Mouse (Mus musculus) kidney, postnatal 0 days (tissue): ENCODE measurements at regions not wholly inside any gene's neighbourhood (a gene's known extent, or its start where the extent isn't known, plus 50 kb on each side); places are given as distances from the start of the nearest gene placed in this dataset.

Source experiments
- ATAC-seq: fragments of 200-750 bp; cut with Nextera tagmentation; replicated peaks from 2 replicates; pipeline ENCODE4 v1.8.0; 2017; ENCODE audit warnings: low read depth, moderate number of reproducible peaks, moderate TSS enrichment, moderate library complexity; ENCODE audit not compliant: low FRiP score
- DNase-seq: peaks from one replicate; pipeline ENCODE4 v3.0.0-alpha.2; 2016; ENCODE audit warnings: low spot score
- H3K27ac ChIP-seq: fragments of 300-500 bp; sonication (generic); 2 replicates; pipeline ENCODE4 v1.5.1; 2014; ENCODE audit warnings: mild to moderate bottlenecking
- H3K27me3 ChIP-seq: fragments of 300-500 bp; sonication (generic); 2 replicates; pipeline ENCODE4 v1.6.1; 2014; ENCODE audit warnings: low read length, mixed read lengths; ENCODE audit not compliant: insufficient read depth
- H3K36me3 ChIP-seq: fragments of 300-500 bp; sonication (generic); 2 replicates; pipeline ENCODE4 v1.6.1; 2014; ENCODE audit warnings: low read length, mixed read lengths; ENCODE audit not compliant: insufficient read depth
- H3K4me1 ChIP-seq: fragments of 300-500 bp; sonication (generic); replicated peaks from 2 replicates; pipeline ENCODE4 v1.6.1; 2014; ENCODE audit warnings: antibody characterized with exemption, low read length, mixed read lengths; ENCODE audit not compliant: insufficient read depth
- H3K4me2 ChIP-seq: fragments of 300-500 bp; sonication (generic); 2 replicates; pipeline ENCODE4 v1.6.1; 2014; ENCODE audit warnings: mild to moderate bottlenecking, low read length, moderate library complexity, mixed read lengths
- H3K4me3 ChIP-seq: fragments of 300-500 bp; sonication (generic); replicated peaks from 2 replicates; pipeline ENCODE4 v1.5.1; 2014; ENCODE audit warnings: low read depth, low read length
- H3K9ac ChIP-seq: fragments of 300-500 bp; sonication (generic); 2 replicates; pipeline ENCODE4 v1.6.1; 2014; ENCODE audit warnings: low read depth, low read length
- H3K9me3 ChIP-seq: fragments of 300-500 bp; sonication (generic); replicated peaks from 2 replicates; pipeline ENCODE4 v1.6.1; 2016; ENCODE audit warnings: low read length, inconsistent platforms, mixed read lengths
- CTCF ChIP-seq: IDR thresholded peaks from 2 replicates; pipeline ENCODE4 v1.5.1; 2016; ENCODE audit warnings: antibody characterized with exemption, low read depth, mild to moderate bottlenecking, moderate library complexity
- WGBS: fragments of 180-500 bp; shearing (Covaris S2); extraction: QIAGEN DNeasy Blood & Tissue Kit; methylation state at CpG from one replicate; pipeline ENCODE4 v1.1.7; 2014; 5-methylcytosine and 5-hydroxymethylcytosine counted together

DNA sequence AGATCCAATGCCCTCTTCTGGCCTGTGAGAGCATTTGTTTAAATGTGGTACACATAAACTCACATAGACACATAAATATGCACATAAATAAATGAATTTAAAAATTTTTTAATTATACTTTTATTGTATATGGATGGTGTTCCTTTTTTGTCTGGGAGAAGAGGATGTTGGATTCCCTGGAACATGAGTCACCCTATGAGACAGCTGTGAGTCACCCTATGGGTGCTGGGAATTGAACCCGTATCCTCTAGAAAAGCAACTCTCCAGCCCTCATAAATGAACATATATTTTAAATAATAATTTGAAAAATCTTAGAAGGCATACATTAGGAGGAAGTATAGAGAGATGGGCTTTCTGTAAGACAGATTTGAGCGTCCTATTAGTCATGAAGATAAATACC lies 76.1 kb upstream of the Dynlt3 start:
- ATAC-seq (no peak), DNase-seq (no peak)
- Histone ChIP-seq H3K4me3 (no peak overlapping the region), H3K9ac (no peak overlapping the region), H3K27me3 (no peaks in the 10 kb centered on the region), H3K4me1 (no peaks in the 10 kb centered on the region), H3K36me3 (no peaks in the 10 kb centered on the region), H3K4me2 (no peak overlapping the region), H3K27ac (no peak overlapping the region), H3K9me3 (no peaks in the 10 kb centered on the region)
- TF ChIP-seq CTCF, result no peak
- 90% methylated on average over 2 of the region's 2 CpGs for WGBS

DNA sequence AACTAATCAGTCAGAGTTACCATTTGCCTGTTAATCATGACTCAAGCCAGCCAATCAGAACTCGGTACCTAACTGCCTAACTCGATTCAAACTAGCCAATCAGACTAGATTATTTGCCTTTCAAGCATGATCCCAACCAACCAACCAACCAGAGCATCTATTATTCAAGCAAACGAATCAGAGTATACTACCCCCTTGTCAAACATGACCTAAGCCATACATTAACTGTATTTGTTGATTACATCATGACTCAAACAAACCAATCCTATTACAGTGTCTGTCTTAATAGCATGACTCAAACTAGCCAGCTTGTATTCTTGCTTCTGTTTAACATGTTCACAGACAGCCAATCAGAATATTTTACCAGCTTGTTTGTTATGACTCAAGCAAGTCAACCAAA lies 79.7 kb upstream of the Dynlt3 start:
- no peak for ATAC-seq
- Histone ChIP-seq H3K4me3 (no peak overlapping the region), H3K27ac (no peak overlapping the region), H3K9me3 (no peaks in the 10 kb centered on the region), H3K9ac (no peak overlapping the region), H3K36me3 (no peaks in the 10 kb centered on the region), H3K27me3 (no peaks in the 10 kb centered on the region), H3K4me2 (no peak overlapping the region), H3K4me1 (no peaks in the 10 kb centered on the region)
- DNase-seq, result no peak
- WGBS, result 81% methylated on average over 3 of the region's 3 CpGs
- no peak for TF ChIP-seq CTCF

DNA sequence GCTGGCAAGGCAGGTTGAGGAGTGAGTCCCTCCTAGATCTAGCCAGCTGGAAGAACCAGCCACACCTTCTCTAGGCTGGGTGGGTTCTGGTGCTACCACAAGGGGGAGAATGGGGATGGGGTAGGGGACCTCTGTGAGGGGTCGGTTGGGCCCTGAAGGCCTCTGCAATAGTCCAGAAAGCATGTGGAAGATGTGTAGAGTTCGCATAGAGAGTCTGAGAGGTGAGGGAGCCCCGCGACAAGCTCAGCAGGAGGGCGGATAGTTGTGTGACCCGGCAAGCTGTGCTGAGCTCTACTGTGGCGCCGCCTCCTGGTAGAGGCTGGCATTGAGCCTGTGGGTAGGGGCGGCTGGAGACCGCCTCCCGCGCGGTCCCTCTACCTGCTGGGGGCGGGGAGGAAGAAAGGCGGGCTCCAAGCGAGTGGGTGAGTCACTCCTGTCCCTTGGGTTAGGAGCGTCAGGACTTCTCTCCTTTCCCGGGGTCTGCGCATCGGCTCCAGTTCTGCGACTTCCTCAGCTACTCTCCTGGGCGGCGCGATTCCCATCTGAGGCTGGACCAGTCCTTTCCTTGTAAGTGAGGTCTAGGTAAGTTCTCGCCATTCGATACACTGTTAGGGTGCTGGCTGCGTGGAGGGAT lies 84.6 kb upstream of the Dynlt3 start:
- ATAC-seq (peak; percentile 90), DNase-seq (peak; percentile 30)
- Histone ChIP-seq H3K36me3 (no peaks in the 10 kb centered on the region), H3K4me1 (no peaks in the 10 kb centered on the region), H3K27me3 (no peaks in the 10 kb centered on the region), H3K4me3 (peak overlapping the region; percentile 34), H3K9me3 (no peaks in the 10 kb centered on the region), H3K4me2 (peak overlapping the region; percentile 56), H3K27ac (no peak overlapping the region), H3K9ac (0 out of 2 replicates have a peak overlapping the region, but pooled peaks have one; percentile 13)
- 24% methylated on average over 20 of the region's 27 CpGs for WGBS
- peak; percentile 59 for TF ChIP-seq CTCF

DNA sequence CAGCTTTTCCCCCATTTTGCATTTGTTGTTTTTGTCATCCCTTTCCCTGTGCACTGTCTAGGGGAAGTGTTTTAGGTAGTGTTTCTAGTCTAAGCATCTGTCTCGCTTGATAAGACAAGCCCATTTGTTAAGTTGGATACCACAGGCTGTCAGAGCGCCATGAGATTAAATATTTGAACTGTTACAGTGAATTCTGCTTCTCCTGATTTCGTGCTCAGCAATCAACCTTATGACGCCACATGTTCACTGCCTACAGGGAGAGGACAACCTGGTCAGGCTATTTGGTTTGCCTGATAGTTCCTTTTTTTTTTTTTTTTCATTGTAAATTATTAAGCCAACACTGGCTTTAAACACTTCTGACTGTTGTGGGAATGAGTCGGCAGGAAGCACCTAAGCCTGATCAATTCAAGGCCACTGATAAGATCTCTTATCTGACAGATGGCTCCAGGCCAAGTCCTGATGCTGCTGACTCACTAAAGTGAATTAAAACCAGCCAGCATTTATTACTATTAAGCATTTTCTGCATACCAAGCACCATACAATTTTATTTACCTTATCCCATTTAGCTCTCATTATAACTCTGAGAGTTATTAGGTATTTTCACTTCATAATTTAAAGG lies 90.3 kb upstream of the Dynlt3 start:
- no peak for DNase-seq
- Histone ChIP-seq H3K4me2 (no peak overlapping the region), H3K36me3 (no peaks in the 10 kb centered on the region), H3K27me3 (no peaks in the 10 kb centered on the region), H3K9me3 (no peaks in the 10 kb centered on the region), H3K9ac (no peak overlapping the region), H3K27ac (no peak overlapping the region), H3K4me3 (no peak overlapping the region), H3K4me1 (no peaks in the 10 kb centered on the region)
- 46% methylated on average over 5 of the region's 5 CpGs for WGBS
- TF ChIP-seq CTCF, result no peak
- no peak for ATAC-seq

DNA sequence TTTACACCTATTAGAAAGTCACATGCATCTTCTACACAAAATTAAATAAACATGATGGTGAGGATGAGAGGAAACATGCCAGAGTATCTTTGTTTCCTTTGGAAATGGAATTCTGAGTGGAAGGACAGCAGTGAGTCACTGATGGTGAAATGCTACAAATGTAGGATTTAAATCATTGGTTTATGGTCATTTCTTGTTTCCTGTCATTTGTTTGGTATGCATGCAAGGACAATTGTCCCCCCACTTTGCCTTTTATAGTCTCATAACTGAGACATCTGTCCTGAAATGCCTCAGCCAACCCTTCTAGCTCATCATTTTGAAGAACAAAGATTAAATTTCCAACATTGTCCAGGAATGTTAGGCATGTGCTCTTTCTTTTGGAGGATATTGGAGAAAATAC lies 77.2 kb upstream of the Hypm start:
- no peak for DNase-seq

DNA sequence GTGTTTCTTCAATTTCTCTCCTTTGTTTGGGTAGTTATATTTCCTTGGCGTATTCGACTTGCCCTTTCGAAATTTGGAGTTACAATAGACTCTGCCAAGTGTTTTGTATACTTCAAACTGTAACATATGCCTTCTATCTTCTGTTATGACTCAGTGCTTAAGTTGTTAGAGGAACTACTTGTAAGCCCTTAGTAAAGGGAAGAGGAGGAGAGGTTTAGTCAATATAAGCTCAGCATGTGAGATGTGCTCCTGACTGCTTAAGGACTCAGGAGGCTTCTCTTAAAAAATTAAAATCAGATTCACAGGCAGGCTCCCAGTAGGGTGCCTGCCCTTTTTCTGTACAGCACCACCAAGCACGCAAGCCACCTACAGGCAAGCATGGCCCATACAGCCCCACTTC lies 69.2 kb upstream of the Hypm start:
- Histone ChIP-seq H3K27ac (no peak overlapping the region), H3K9me3 (no peaks in the 10 kb centered on the region), H3K4me3 (no peak overlapping the region), H3K27me3 (no peaks in the 10 kb centered on the region), H3K9ac (no peak overlapping the region), H3K36me3 (no peaks in the 10 kb centered on the region), H3K4me1 (no peaks in the 10 kb centered on the region), H3K4me2 (no peak overlapping the region)
- DNase-seq (no peak), ATAC-seq (no peak)
- WGBS, result 92% methylated on average over 4 of the region's 4 CpGs
- no peak for TF ChIP-seq CTCF

More for the DNA sequence above, 77.2 kb upstream of the Hypm start:
- ATAC-seq, result no peak
- Histone ChIP-seq H3K9me3 (no peaks in the 10 kb centered on the region), H3K4me3 (no peak overlapping the region), H3K4me2 (no peak overlapping the region), H3K27me3 (no peaks in the 10 kb centered on the region), H3K36me3 (no peaks in the 10 kb centered on the region), H3K27ac (no peak overlapping the region), H3K4me1 (no peaks in the 10 kb centered on the region), H3K9ac (no peak overlapping the region)
- TF ChIP-seq CTCF, result no peak
